9 mouse cellular contexts compared by ENCODE assay signal in the genomic region with DNA sequence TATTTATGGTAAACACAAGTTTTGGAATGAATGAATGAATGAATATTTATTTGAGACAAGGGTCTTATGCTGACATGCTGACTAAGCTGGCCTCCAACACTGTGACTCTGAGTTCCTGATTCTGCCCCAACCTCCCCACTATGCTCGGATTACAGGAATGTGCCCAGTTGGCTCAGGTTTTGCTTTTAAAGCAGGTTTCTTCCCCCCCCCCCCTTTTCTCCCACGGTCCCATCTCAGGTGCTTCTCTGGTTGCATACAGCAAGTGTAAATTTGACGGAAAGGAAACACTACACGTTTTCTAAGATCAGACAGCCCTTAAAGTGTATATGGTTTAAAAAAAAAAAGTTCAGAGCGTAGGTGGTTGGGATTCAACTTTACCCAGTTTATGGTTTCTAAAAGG. TPM values are rescaled to one million over a fixed set of nuclear protein-coding genes. Genes with fewer than 3 reads are reported as not detected.
DNase-seq lines count a peak whose midpoint lies in the region; ATAC-seq and TF ChIP-seq lines count a peak whose summit lies in the region.
"Had no signal": no experiment of that assay in that cellular context is flagged by ENCODE, and none has a peak within 500 bp of the region (broad histone marks: within the 10 kb centered on the region; RNA-seq: fewer than 3 reads in every experiment).

Gene Henmt1 (plus strand): TSS at position 301 of the 400 bp plus-strand sequence.

- no peak within 1 kb of the TSS for H3K9ac ChIP-seq in lung, postnatal 0 days (replicated peaks; ENCODE audit: low read depth)
- peak within 1 kb of the TSS; percentile 38; the same call in 1 of the 2 replicates for H3K9ac ChIP-seq in limb, embryonic 14.5 days (ENCODE audit: low read depth, low read length, severe bottlenecking)
- no peak within 1 kb of the TSS for H3K9ac ChIP-seq in stomach, embryonic 15.5 days

- no peak for TF ChIP-seq EP300 in lung, postnatal 0 days (IDR thresholded peaks at IDR 0.05)

- no peaks in the 10 kb centered on the region for H3K4me1 ChIP-seq in cerebellum, adult 2 months (ENCODE audit: control insufficient read depth, insufficient read depth, low read length)
- no peaks in the 10 kb centered on the region for H3K4me1 ChIP-seq in lung, postnatal 0 days (ENCODE audit: insufficient read depth, low read depth, low read length)
- H3K4me1 ChIP-seq in limb, embryonic 14.5 days (ENCODE audit: control insufficient read depth, insufficient read depth, low read length): no peaks in the 10 kb centered on the region
- H3K4me1 ChIP-seq in stomach, embryonic 15.5 days: no peaks in the 10 kb centered on the region

- 80% methylated on average over 5 of the region's 5 CpGs for WGBS in cerebellum, adult 2 months
- WGBS in lung, postnatal 0 days: 78% methylated on average over 5 of the region's 5 CpGs
- 80% methylated on average over 5 of the region's 5 CpGs for WGBS in limb, embryonic 14.5 days
- WGBS in stomach, embryonic 15.5 days: 80% methylated on average over 5 of the region's 5 CpGs

- no peaks in the 10 kb centered on the region for H3K9me3 ChIP-seq in lung, postnatal 0 days (ENCODE audit: low read length)
- H3K9me3 ChIP-seq in limb, embryonic 14.5 days (ENCODE audit: control insufficient read depth, low read length): no peaks in the 10 kb centered on the region
- H3K9me3 ChIP-seq in stomach, embryonic 15.5 days: no peaks in the 10 kb centered on the region

- no peaks in the 10 kb centered on the region for H3K36me3 ChIP-seq in lung, postnatal 0 days (ENCODE audit: insufficient read depth, low read length)
- no peaks in the 10 kb centered on the region for H3K36me3 ChIP-seq in limb, embryonic 14.5 days (ENCODE audit: control insufficient read depth, insufficient read depth, low read length)
- no peaks in the 10 kb centered on the region for H3K36me3 ChIP-seq in stomach, embryonic 15.5 days

- ATAC-seq in lung, postnatal 0 days: no peak
- ATAC-seq in limb, embryonic 14.5 days (ENCODE audit: low FRiP score, low read depth): no peak
- ATAC-seq in stomach, embryonic 15.5 days (ENCODE audit: insufficient read depth, low FRiP score, low read depth): no peak

- TF ChIP-seq CTCF in cerebellum, adult 2 months (IDR thresholded peaks at IDR 0.05; ENCODE audit: borderline replicate concordance, insufficient read depth, low read depth, low read length): no peak
- no peak for TF ChIP-seq CTCF in lung, postnatal 0 days (IDR thresholded peaks at IDR 0.05)

- intact Hi-C loops in left cerebral cortex, postnatal 25 days (cut with DNase I): no loop called here

- H3K27me3 ChIP-seq in cerebellum, adult 2 months (ENCODE audit: control insufficient read depth, insufficient read depth, low read length): no peaks in the 10 kb centered on the region
- no peaks in the 10 kb centered on the region for H3K27me3 ChIP-seq in lung, postnatal 0 days (replicated peaks; ENCODE audit: insufficient read depth, low read length)
- no peaks in the 10 kb centered on the region for H3K27me3 ChIP-seq in limb, embryonic 14.5 days (ENCODE audit: control insufficient read depth, insufficient read depth, low read length)
- H3K27me3 ChIP-seq in stomach, embryonic 15.5 days (replicated peaks): no peaks in the 10 kb centered on the region

- H3K27ac ChIP-seq in cerebellum, adult 2 months (ENCODE audit: insufficient read depth, low read length): no peak within 1 kb of the TSS
- H3K27ac ChIP-seq in lung, postnatal 0 days (ENCODE audit: low read length): no peak within 1 kb of the TSS
- no peak within 1 kb of the TSS for H3K27ac ChIP-seq in limb, embryonic 14.5 days (replicated peaks; ENCODE audit: low read depth, low read length)
- no peak within 1 kb of the TSS for H3K27ac ChIP-seq in stomach, embryonic 15.5 days

- H3K4me2 ChIP-seq in lung, postnatal 0 days (replicated peaks; ENCODE audit: low read depth, low read length): peak within 1 kb of the TSS; percentile 48
- H3K4me2 ChIP-seq in limb, embryonic 14.5 days (replicated peaks; ENCODE audit: low read depth, low read length, severe bottlenecking): peak within 1 kb of the TSS; percentile 59
- peak within 1 kb of the TSS; percentile 78 for H3K4me2 ChIP-seq in stomach, embryonic 15.5 days

- no peak for DNase-seq in cerebellum, adult 2 months
- DNase-seq in cerebellum, adult 9-11 months: no peak
- DNase-seq in lung, postnatal 0 days (ENCODE audit: low spot score): no peak
- no peak for DNase-seq in lung, postnatal 25 days (ENCODE audit: low spot score)
- no peak for DNase-seq in limb, embryonic 14.5 days (ENCODE audit: low spot score)
- no peak for DNase-seq in urinary bladder, adult 2 months (ENCODE audit: low spot score)
- no peak for DNase-seq in left cerebral cortex, postnatal 25 days (ENCODE audit: low spot score in 2 of 2)
- DNase-seq: kidney, adult 18-20 months had no signal

- TF ChIP-seq POLR2A in cerebellum, adult 2 months (IDR thresholded peaks at IDR 0.05; ENCODE audit: borderline replicate concordance, insufficient read depth, low read length): no peak
- no peak for TF ChIP-seq POLR2A in limb, embryonic 14.5 days (IDR thresholded peaks at IDR 0.05; ENCODE audit: borderline replicate concordance, extremely low read depth, insufficient read depth, insufficient read length)

- peak within 1 kb of the TSS; percentile 50 for H3K4me3 ChIP-seq in cerebellum, adult 2 months (replicated peaks; ENCODE audit: insufficient read depth, low read depth, low read length)
- no peak within 1 kb of the TSS for H3K4me3 ChIP-seq in lung, postnatal 0 days (ENCODE audit: low read depth, low read length)
- peak within 1 kb of the TSS; percentile 38 for H3K4me3 ChIP-seq in limb, embryonic 14.5 days (replicated peaks; ENCODE audit: low read length)
- peak within 1 kb of the TSS; percentile 37 for H3K4me3 ChIP-seq in stomach, embryonic 15.5 days (replicated peaks)

RNA-seq across cellular contexts. Expression of gene Henmt1, which starts in this region (rescaled TPM):
- 1.0 and 1.3 TPM in 2 replicates for polyA plus RNA-seq in cerebellum, adult 2 months (2012; rRNA removed)
- polyA plus RNA-seq in lung, postnatal 0 days (2015; fragmentation: Nextera tagmentation; extraction: Ambion mirVana): 0.23 and 0.30 TPM in 2 replicates
- polyA plus RNA-seq in limb, embryonic 14.5 days (2012; rRNA removed): 0.33 and 0.74 TPM in 2 replicates
- 0.64 and 0.78 TPM in 2 replicates for polyA plus RNA-seq in limb, embryonic 14.5 days (2014; fragmentation: Nextera tagmentation; extraction: Ambion mirVana)
- polyA plus RNA-seq in stomach, embryonic 15.5 days (2015; fragmentation: Nextera tagmentation; extraction: Ambion mirVana): 0.41 and 0.44 TPM in 2 replicates
- polyA plus RNA-seq in urinary bladder, adult 2 months (2012; rRNA removed): 0.08 and 0.10 TPM in 2 replicates
- 1 to 10 TPM; 3.1 to 4.4 TPM for total RNA-seq in left cerebral cortex, postnatal 25 days (2021)
